Mouse (Mus musculus) G1E (cell line): ENCODE measurements at regions not wholly inside any gene's neighbourhood (a gene's known extent, or its start where the extent isn't known, plus 50 kb on each side); places are given as distances from the start of the nearest gene placed in this dataset.

Experiments used
- CTCF ChIP-seq: IDR thresholded peaks from 2 replicates; pipeline ENCODE4 v1.5.1; 2012; ENCODE audit warnings: low read depth, low read length, inconsistent platforms, mixed read lengths
- GATA1 ChIP-seq: IDR thresholded peaks from 2 replicates; pipeline ENCODE4 v1.6.1; 2012; ENCODE audit warnings: borderline replicate concordance, low read length, inconsistent platforms, mixed read lengths

DNA sequence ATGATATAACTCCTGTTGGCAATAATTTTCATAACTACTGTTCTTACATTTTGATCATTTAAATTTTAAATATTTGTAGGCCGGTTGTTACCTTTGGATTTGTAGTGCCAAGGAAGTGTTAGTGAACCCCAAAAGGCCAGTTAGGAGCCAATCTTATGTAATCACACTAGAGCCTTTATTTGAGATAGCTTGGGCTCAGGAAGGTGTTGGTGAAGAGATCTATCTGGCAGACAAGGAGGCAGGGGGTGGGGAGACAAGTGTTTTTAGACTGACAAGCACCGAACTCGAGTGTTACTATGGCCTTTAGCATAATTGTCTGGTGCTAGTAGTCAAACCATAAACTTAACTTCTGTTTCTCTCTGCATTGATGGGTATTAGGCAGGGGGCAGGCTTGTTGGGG is 198.0 kb upstream of the Sema3a start:
- TF ChIP-seq GATA1 (no peak), CTCF (no peak)
